22 mouse cellular contexts compared by ENCODE assay signal in the genomic region with DNA sequence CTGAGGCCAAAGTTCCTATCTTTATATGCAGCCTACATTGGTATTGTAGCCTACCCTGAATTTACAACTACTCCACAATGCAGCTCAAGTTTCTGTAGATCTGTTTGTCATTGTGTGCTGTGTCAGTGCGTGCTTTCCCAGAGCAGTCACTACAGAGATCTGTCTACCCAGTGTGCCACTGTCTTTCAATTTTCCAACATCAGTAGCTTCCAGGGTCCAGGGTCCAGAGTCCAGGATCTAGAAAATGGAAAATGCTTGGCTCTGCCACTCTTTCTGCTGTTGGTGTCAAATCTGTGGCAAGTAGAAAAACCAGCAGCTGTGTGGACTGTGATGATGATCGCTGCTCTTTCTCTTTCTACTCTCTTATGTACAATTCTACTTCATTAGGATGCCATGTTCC.
"Had no signal": no experiment of that assay in that cellular context is flagged by ENCODE, and none has a peak within 500 bp of the region (broad histone marks: within the 10 kb centered on the region; RNA-seq: fewer than 3 reads in every experiment).

No protein-coding gene starts in this region.

- H3K27ac ChIP-seq: forebrain, embryonic 15.5 days; heart, adult 2 months; heart, embryonic 13.5 days; heart, embryonic 15.5 days; hindbrain, embryonic 13.5 days; hindbrain, embryonic 15.5 days; hindbrain, postnatal 0 days; limb, embryonic 13.5 days; limb, embryonic 15.5 days; liver, embryonic 12.5 days; liver, embryonic 14.5 days had no signal

- ATAC-seq: forebrain, embryonic 15.5 days; forebrain, postnatal 0 days; hindbrain, postnatal 0 days; liver, embryonic 12.5 days had no signal

- DNase-seq: forebrain, postnatal 0 days; gastrocnemius, postnatal 14 days; gastrocnemius, postnatal 36 days; heart, adult 11 months; heart, adult 2 months; heart, postnatal 14 days; heart, postnatal 36 days; layer of hippocampus, adult 9-11 months; layer of hippocampus, postnatal 36 days; left cerebral cortex, postnatal 4 days; lung, adult 18-20 months had no signal

- H3K27me3 ChIP-seq: forebrain, embryonic 15.5 days; heart, embryonic 13.5 days; heart, embryonic 15.5 days; hindbrain, embryonic 13.5 days; hindbrain, embryonic 15.5 days; limb, embryonic 13.5 days; limb, embryonic 15.5 days; liver, embryonic 12.5 days had no signal

- H3K36me3 ChIP-seq: forebrain, embryonic 15.5 days; heart, embryonic 13.5 days; heart, embryonic 15.5 days; hindbrain, embryonic 13.5 days; hindbrain, embryonic 15.5 days; limb, embryonic 13.5 days; limb, embryonic 15.5 days; liver, embryonic 12.5 days had no signal

- H3K4me3 ChIP-seq: forebrain, embryonic 15.5 days; heart, adult 2 months; heart, embryonic 13.5 days; heart, embryonic 15.5 days; hindbrain, embryonic 13.5 days; hindbrain, embryonic 15.5 days; limb, embryonic 13.5 days; limb, embryonic 15.5 days; liver, embryonic 12.5 days had no signal

- H3K9me3 ChIP-seq: forebrain, embryonic 15.5 days; heart, embryonic 13.5 days; heart, embryonic 15.5 days; hindbrain, embryonic 13.5 days; hindbrain, embryonic 15.5 days; limb, embryonic 13.5 days; limb, embryonic 15.5 days; liver, embryonic 12.5 days had no signal

- H3K4me2 ChIP-seq: forebrain, embryonic 15.5 days; heart, embryonic 11.5 days; heart, embryonic 13.5 days; heart, embryonic 15.5 days; hindbrain, embryonic 13.5 days; hindbrain, embryonic 15.5 days; limb, embryonic 13.5 days; limb, embryonic 15.5 days; liver, embryonic 12.5 days had no signal

- H3K4me1 ChIP-seq: forebrain, embryonic 15.5 days; heart, embryonic 15.5 days; hindbrain, embryonic 13.5 days; hindbrain, embryonic 15.5 days; limb, embryonic 15.5 days; liver, embryonic 12.5 days had no signal

- H3K9ac ChIP-seq: forebrain, embryonic 15.5 days; forebrain, postnatal 0 days; heart, embryonic 13.5 days; heart, embryonic 15.5 days; hindbrain, embryonic 13.5 days; hindbrain, embryonic 15.5 days; limb, embryonic 13.5 days; limb, embryonic 15.5 days; liver, embryonic 12.5 days; liver, embryonic 14.5 days had no signal
